Mouse (Mus musculus) neural tube, embryonic 12.5 days (tissue): ENCODE results near the gene Gm10228. TPM values are rescaled to one million over a fixed set of nuclear protein-coding genes. Genes with fewer than 3 reads are reported as not detected.
"Not testable (repeated sequence)": the region's sequence is repeated elsewhere in the genome, so short reads cannot be mapped to it uniquely, and the experiment has no call there.

Experiments used
- ATAC-seq: fragments of 200-750 bp; cut with Nextera tagmentation; 2 replicates; pipeline ENCODE4 v1.8.0; 2017; ENCODE audit warnings: low read depth, mild to moderate bottlenecking, moderate TSS enrichment, moderate library complexity; ENCODE audit not compliant: low FRiP score
- H3K27ac ChIP-seq: fragments of 300-500 bp; sonication (generic); 2 replicates; pipeline ENCODE4 v1.5.1; 2016
- H3K27me3 ChIP-seq: fragments of 300-500 bp; sonication (generic); replicated peaks from 2 replicates; pipeline ENCODE4 v1.6.1; 2016; ENCODE audit warnings: mild to moderate bottlenecking
- H3K36me3 ChIP-seq: fragments of 300-500 bp; sonication (generic); 2 replicates; pipeline ENCODE4 v1.6.1; 2016; ENCODE audit warnings: mild to moderate bottlenecking
- H3K4me1 ChIP-seq: fragments of 300-500 bp; sonication (generic); 2 replicates; pipeline ENCODE4 v1.6.1; 2016
- H3K4me2 ChIP-seq: fragments of 300-500 bp; sonication (generic); replicated peaks from 2 replicates; pipeline ENCODE4 v1.6.1; 2016; ENCODE audit warnings: mild to moderate bottlenecking
- H3K4me3 ChIP-seq: fragments of 300-500 bp; sonication (generic); 2 replicates; pipeline ENCODE4 v1.5.1; 2016
- H3K9ac ChIP-seq: fragments of 300-500 bp; sonication (generic); 2 replicates; pipeline ENCODE4 v1.6.1; 2016; ENCODE audit warnings: mild to moderate bottlenecking
- H3K9me3 ChIP-seq: fragments of 300-500 bp; sonication (generic); 2 replicates; pipeline ENCODE4 v1.6.1; 2016; ENCODE audit warnings: mild to moderate bottlenecking
- WGBS: fragments of 180-500 bp; shearing (Covaris S2); methylation state at CpG from one replicate; pipeline ENCODE4 v1.1.7; 2016; 5-methylcytosine and 5-hydroxymethylcytosine counted together
- polyA plus RNA-seq: library from polyadenylated mRNA; unstranded; fragments of >200 nt; fragmentation: Nextera tagmentation; extraction: Ambion mirVana; gene quantifications from 2 replicates; pipeline ENCODE4 v1.2.1, GENCODE M21; 2016

Gm10228 gene
- not detected in 2 replicates for polyA plus RNA-seq

DNA sequence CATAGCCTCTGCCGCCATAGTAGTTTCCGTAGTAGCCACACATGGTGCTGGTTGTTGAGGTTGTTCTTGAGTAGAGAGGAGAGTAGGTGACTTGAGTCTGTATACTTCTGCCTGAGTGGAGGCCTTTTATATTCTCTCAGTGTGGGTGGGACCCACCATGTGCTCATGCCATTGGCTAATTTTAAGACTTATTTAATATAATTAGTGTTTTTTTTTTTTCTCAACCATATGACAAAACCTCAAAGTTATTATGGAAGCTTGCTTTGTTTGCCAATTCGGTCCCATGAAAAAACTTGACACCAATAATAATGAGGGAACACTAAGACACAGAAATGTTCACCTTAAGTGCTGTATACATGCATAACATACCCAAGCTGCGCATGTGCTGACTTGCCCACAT lies at the start of gene Gm10228:
Gm10228 (minus strand) TSS at position 101 of the 400 bp plus-strand sequence.
- not testable (repeated sequence) for H3K4me3 ChIP-seq, ATAC-seq, H3K4me1 ChIP-seq, H3K27ac ChIP-seq, H3K4me2 ChIP-seq, H3K9ac ChIP-seq, H3K36me3 ChIP-seq, H3K27me3 ChIP-seq, H3K9me3 ChIP-seq
- WGBS: 94% methylated on average over 2 of the region's 4 CpGs

GRCm38 (mm10) chr16:89071041-89071440 lies 29.8 kb upstream of the Gm10228 start:
- H3K4me1 ChIP-seq, H3K4me3 ChIP-seq, H3K4me2 ChIP-seq, H3K9ac ChIP-seq, H3K27ac ChIP-seq, H3K36me3 ChIP-seq, H3K27me3 ChIP-seq, H3K9me3 ChIP-seq, ATAC-seq: not testable (repeated sequence)
- WGBS: 66% methylated on average over 2 of the region's 2 CpGs

GRCm38 (mm10) chr16:89063902-89064301 lies 22.6 kb upstream of the Gm10228 start, which contains the start of gene 1110025L11Rik:
1110025L11Rik (minus strand) TSS chr16:89064002.
- H3K27me3 ChIP-seq, H3K4me1 ChIP-seq, H3K4me3 ChIP-seq, H3K9ac ChIP-seq, ATAC-seq, H3K9me3 ChIP-seq, H3K4me2 ChIP-seq, H3K27ac ChIP-seq, H3K36me3 ChIP-seq: not testable (repeated sequence)
- no CpG with 5 or more reads among the region's 2 CpGs for WGBS

- Histone ChIP-seq H3K4me2 (no peak within 1 kb of the TSS), H3K27me3 (no peaks in the 10 kb centered on the region), H3K9me3 (no peaks in the 10 kb centered on the region), H3K4me1 (no peaks in the 10 kb centered on the region), H3K9ac (no peak within 1 kb of the TSS), H3K27ac (no peak within 1 kb of the TSS), H3K4me3 (no peak within 1 kb of the TSS), H3K36me3 (no peaks in the 10 kb centered on the region)
- WGBS: 88% methylated on average over 3 of the region's 3 CpGs
- ATAC-seq: no peak
Observed at GRCm38 (mm10) chr16:89047783-89048182, 6.5 kb upstream of the Gm10228 start, which contains the start of gene Krtap6-5. Krtap6-5 (minus strand) TSS chr16:89047883.

DNA sequence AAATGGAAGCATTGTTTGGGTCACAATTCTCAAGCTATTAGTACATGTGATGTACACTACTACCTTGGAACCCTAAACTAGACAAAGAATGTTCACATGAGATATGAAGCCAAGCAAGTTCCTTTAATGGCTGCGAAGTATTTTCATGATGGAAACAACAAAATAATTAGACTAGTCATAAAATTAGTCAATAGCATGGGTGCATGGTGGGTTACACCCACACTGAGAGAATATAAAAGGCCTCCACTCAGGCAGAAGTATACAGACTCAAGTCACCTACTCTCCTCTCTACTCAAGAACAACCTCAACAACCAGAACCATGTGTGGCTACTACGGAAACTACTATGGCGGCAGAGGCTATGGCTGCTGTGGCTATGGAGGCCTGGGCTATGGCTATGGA lies 9.9 kb downstream of the Gm10228 start, which contains the start of gene Krtap6-1:
Krtap6-1 (plus strand) TSS at position 301 of the 400 bp plus-strand sequence.
- H3K4me2 ChIP-seq, H3K9me3 ChIP-seq, H3K4me3 ChIP-seq, H3K4me1 ChIP-seq, H3K27me3 ChIP-seq, H3K9ac ChIP-seq, H3K36me3 ChIP-seq, H3K27ac ChIP-seq, ATAC-seq: not testable (repeated sequence)
- WGBS: 84% methylated on average over 3 of the region's 3 CpGs

- not testable (repeated sequence) for H3K4me3 ChIP-seq, H3K4me2 ChIP-seq, H3K9ac ChIP-seq, ATAC-seq, H3K27me3 ChIP-seq, H3K27ac ChIP-seq, H3K4me1 ChIP-seq, H3K9me3 ChIP-seq, H3K36me3 ChIP-seq
- 87% methylated on average over 2 of the region's 3 CpGs for WGBS
Observed at GRCm38 (mm10) chr16:89014984-89015383, 26.3 kb downstream of the Gm10228 start, which contains the start of gene Gm10229. Gm10229 (plus strand) TSS chr16:89015284.

GRCm38 (mm10) chr16:89013973-89014372 lies 27.3 kb downstream of the Gm10228 start:
- Histone ChIP-seq H3K27me3 (no peaks in the 10 kb centered on the region), H3K27ac (no peak overlapping the region), H3K9me3 (no peaks in the 10 kb centered on the region), H3K4me3 (no peak overlapping the region), H3K36me3 (no peaks in the 10 kb centered on the region), H3K4me1 (no peaks in the 10 kb centered on the region), H3K9ac (no peak overlapping the region), H3K4me2 (no peak overlapping the region)
- ATAC-seq: no peak
- 95% methylated on average over 3 of the region's 3 CpGs for WGBS

DNA sequence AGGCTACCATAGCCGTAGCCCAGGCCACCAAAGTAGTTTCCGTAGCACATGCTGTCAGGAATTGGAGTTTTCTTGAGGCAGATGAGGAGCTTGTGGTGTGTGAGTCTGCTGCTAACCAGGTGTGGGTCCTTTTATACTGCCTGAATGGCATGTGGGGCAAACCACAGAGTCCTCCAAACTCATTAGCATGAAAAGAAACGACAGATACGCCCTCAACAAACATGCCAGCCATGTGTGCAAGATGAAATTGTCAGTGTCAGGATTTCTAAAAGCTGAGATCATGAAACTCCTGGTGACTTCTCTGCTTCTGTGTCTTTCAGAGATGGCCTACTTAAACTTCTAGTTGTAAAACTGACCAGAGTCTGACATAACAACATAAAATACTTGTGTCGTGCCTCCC lies 30.6 kb downstream of the Gm10228 start, which contains the start of gene Krtap22-2:
Krtap22-2 (minus strand) TSS at position 101 of the 400 bp plus-strand sequence.
- Histone ChIP-seq H3K9ac (no peak within 1 kb of the TSS), H3K4me1 (no peaks in the 10 kb centered on the region), H3K27me3 (no peaks in the 10 kb centered on the region), H3K4me2 (no peak within 1 kb of the TSS), H3K9me3 (no peaks in the 10 kb centered on the region), H3K27ac (no peak within 1 kb of the TSS), H3K36me3 (no peaks in the 10 kb centered on the region), H3K4me3 (no peak within 1 kb of the TSS)
- WGBS: 87% methylated on average over 5 of the region's 5 CpGs
- ATAC-seq: no peak

Other genes with a start within 250 kb of the Gm10228 start
- gene Gm20741, start 229.3 kb downstream of the Gm10228 start, polyA plus RNA-seq: not detected in 2 replicates
- gene Krtap15, start 221.3 kb downstream of the Gm10228 start, polyA plus RNA-seq: not detected in 2 replicates
- gene Krtap14, start 215.3 kb downstream of the Gm10228 start, polyA plus RNA-seq: not detected in 2 replicates
- not detected in 2 replicates for gene Krtap19-1, start 172.1 kb downstream of the Gm10228 start, polyA plus RNA-seq
- not detected in 2 replicates for gene Krtap19-2, start 167.2 kb downstream of the Gm10228 start, polyA plus RNA-seq
- not detected in 2 replicates for gene Krtap19-3, start 163.4 kb downstream of the Gm10228 start, polyA plus RNA-seq
- not detected in 2 replicates for gene Krtap19-4, start 156.4 kb downstream of the Gm10228 start, polyA plus RNA-seq
- not detected in 2 replicates for gene Krtap19-5, start 145.0 kb downstream of the Gm10228 start, polyA plus RNA-seq
- not detected in 2 replicates for gene Krtap19-9b, start 109.2 kb downstream of the Gm10228 start, polyA plus RNA-seq
- gene Krtap16-3, start 78.6 kb downstream of the Gm10228 start, polyA plus RNA-seq: not detected in 2 replicates
- gene Krtap22-2, start 30.7 kb downstream of the Gm10228 start, polyA plus RNA-seq: not detected in 2 replicates
- not detected in 2 replicates for gene Gm10229, start 26.2 kb downstream of the Gm10228 start, polyA plus RNA-seq
- gene Krtap6-1, start 9.8 kb downstream of the Gm10228 start, polyA plus RNA-seq: not detected in 2 replicates
- not detected in 2 replicates for gene Krtap6-5, start 6.4 kb upstream of the Gm10228 start, polyA plus RNA-seq
- not detected in 2 replicates for gene 1110025L11Rik, start 22.5 kb upstream of the Gm10228 start, polyA plus RNA-seq
- gene Krtap6-3, start 42.5 kb upstream of the Gm10228 start, polyA plus RNA-seq: not detected in 2 replicates
- gene Gm6358, start 99.4 kb upstream of the Gm10228 start, polyA plus RNA-seq: not detected in 2 replicates
- not detected in 2 replicates for gene Gm10061, start 109.6 kb upstream of the Gm10228 start, polyA plus RNA-seq
- not detected in 2 replicates for gene Gm9789, start 116.5 kb upstream of the Gm10228 start, polyA plus RNA-seq
- not detected in 2 replicates for gene Gm7735, start 128.0 kb upstream of the Gm10228 start, polyA plus RNA-seq
- not detected in 2 replicates for gene 1110057P08Rik, start 133.3 kb upstream of the Gm10228 start, polyA plus RNA-seq
- not detected in 2 replicates for gene Krtap20-2, start 164.4 kb upstream of the Gm10228 start, polyA plus RNA-seq